In the genomic region with DNA sequence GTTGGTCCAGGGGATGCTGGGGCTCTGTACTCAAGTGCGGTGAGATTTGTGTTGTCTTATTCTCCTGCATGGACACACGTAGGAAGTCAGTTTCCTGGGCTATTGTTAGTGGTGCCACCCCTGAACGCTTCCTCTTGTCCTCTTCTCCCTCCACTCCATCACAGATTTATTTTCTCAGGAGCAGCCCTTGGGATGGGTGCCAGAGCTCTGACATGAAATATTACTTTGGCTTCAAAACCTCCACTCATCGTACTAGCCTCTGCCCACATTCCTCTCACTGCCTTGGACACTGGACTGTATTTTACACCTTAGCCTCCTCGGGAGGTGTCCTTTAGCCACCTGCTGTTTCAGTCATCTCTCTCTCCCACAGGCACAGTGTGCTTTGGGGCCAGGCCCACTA, we compare ENCODE assay signal across 30 mouse cellular contexts.
DNase-seq lines count a peak whose midpoint lies in the region; ATAC-seq lines count a peak whose summit lies in the region.
"Had no signal": no experiment of that assay in that cellular context is flagged by ENCODE, and none has a peak within 500 bp of the region (broad histone marks: within the 10 kb centered on the region; RNA-seq: fewer than 3 reads in every experiment).

No protein-coding gene starts in this region.

- H3K9ac ChIP-seq in kidney, embryonic 16.5 days (replicated peaks; ENCODE audit: low read length) = no peak overlapping the region
- H3K9ac ChIP-seq: embryonic facial prominence, embryonic 13.5 days; forebrain, embryonic 15.5 days; heart, embryonic 13.5 days; hindbrain, embryonic 15.5 days; intestine, embryonic 15.5 days; limb, embryonic 15.5 days; liver, embryonic 13.5 days; midbrain, embryonic 13.5 days; neural tube, embryonic 13.5 days had no signal

- no peak overlapping the region for H3K4me2 ChIP-seq in kidney, embryonic 16.5 days (replicated peaks; ENCODE audit: low read depth, low read length)
- H3K4me2 ChIP-seq: embryonic facial prominence, embryonic 13.5 days; forebrain, embryonic 15.5 days; heart, embryonic 13.5 days; hindbrain, embryonic 15.5 days; intestine, embryonic 15.5 days; limb, embryonic 15.5 days; liver, embryonic 13.5 days; midbrain, embryonic 13.5 days; neural tube, embryonic 13.5 days had no signal

- H3K36me3 ChIP-seq in kidney, embryonic 16.5 days (ENCODE audit: insufficient read depth, low read length) = no peaks in the 10 kb centered on the region
- H3K36me3 ChIP-seq: embryonic facial prominence, embryonic 13.5 days; forebrain, embryonic 10.5 days; forebrain, embryonic 15.5 days; heart, embryonic 13.5 days; hindbrain, embryonic 10.5 days; hindbrain, embryonic 15.5 days; intestine, embryonic 15.5 days; limb, embryonic 10.5 days; limb, embryonic 15.5 days; liver, embryonic 13.5 days; midbrain, embryonic 13.5 days; neural tube, embryonic 13.5 days had no signal

- H3K4me3 ChIP-seq in kidney, embryonic 16.5 days (ENCODE audit: low read length) = no peak overlapping the region
- H3K4me3 ChIP-seq: embryonic facial prominence, embryonic 13.5 days; forebrain, embryonic 10.5 days; forebrain, embryonic 15.5 days; gastrocnemius, adult 2 months; heart, adult 2 months; heart, embryonic 13.5 days; hindbrain, embryonic 10.5 days; hindbrain, embryonic 15.5 days; intestine, embryonic 15.5 days; limb, embryonic 10.5 days; limb, embryonic 15.5 days; liver, embryonic 13.5 days; midbrain, embryonic 13.5 days; neural tube, embryonic 13.5 days had no signal

- DNase-seq in kidney, postnatal 14 days = peak; percentile 33
- peak; percentile 14 for DNase-seq in lung, postnatal 10 days
- DNase-seq in lung, adult 18-20 months = no peak
- DNase-seq in adrenal gland, postnatal 10 days = peak; percentile 73
- DNase-seq in left cerebral cortex, adult 18-20 months (ENCODE audit: low spot score in 2 of 2) = no peak
- DNase-seq: cerebellum, adult 18-20 months; cerebellum, postnatal 10 days; gastrocnemius, adult 2 months; heart, adult 2 months; layer of hippocampus, postnatal 36 days; liver, embryonic 13.5 days; right cerebral cortex, postnatal 4 days; thymus, adult 18-20 months; thymus, postnatal 25 days had no signal

- 0 out of 2 replicates have a peak, but pooled peaks cover 1% of the 10 kb centered on the region for H3K4me1 ChIP-seq in kidney, embryonic 16.5 days (ENCODE audit: insufficient read depth, low read length)
- H3K4me1 ChIP-seq: embryonic facial prominence, embryonic 13.5 days; forebrain, embryonic 15.5 days; heart, embryonic 13.5 days; hindbrain, embryonic 15.5 days; intestine, embryonic 15.5 days; limb, embryonic 15.5 days; liver, embryonic 13.5 days; midbrain, embryonic 13.5 days; neural tube, embryonic 13.5 days had no signal

- peaks cover 33% of the 10 kb centered on the region; the same call in 1 of the 2 replicates for H3K27me3 ChIP-seq in kidney, embryonic 16.5 days (ENCODE audit: insufficient read depth, low read length)
- H3K27me3 ChIP-seq: CH12.LX; forebrain, embryonic 15.5 days; intestine, embryonic 15.5 days had no signal

- 52% methylated on average over 5 of the region's 5 CpGs for WGBS in kidney, embryonic 16.5 days

- H3K9me3 ChIP-seq in kidney, embryonic 16.5 days (ENCODE audit: low read length) = no peaks in the 10 kb centered on the region
- H3K9me3 ChIP-seq: embryonic facial prominence, embryonic 13.5 days; forebrain, embryonic 10.5 days; forebrain, embryonic 15.5 days; heart, embryonic 13.5 days; hindbrain, embryonic 10.5 days; hindbrain, embryonic 15.5 days; intestine, embryonic 15.5 days; limb, embryonic 10.5 days; limb, embryonic 15.5 days; liver, embryonic 13.5 days; midbrain, embryonic 13.5 days; neural tube, embryonic 13.5 days had no signal

- no peak for ATAC-seq in kidney, embryonic 16.5 days (ENCODE audit: low FRiP score, low TSS enrichment)
- no peak for ATAC-seq in inflammation-experienced regulatory T-cells, adult 6 months
- ATAC-seq: forebrain, embryonic 15.5 days; intestine, embryonic 15.5 days; midbrain, embryonic 13.5 days had no signal

- no peak overlapping the region for H3K27ac ChIP-seq in kidney, embryonic 16.5 days (ENCODE audit: low read length)
- H3K27ac ChIP-seq: embryonic facial prominence, embryonic 13.5 days; forebrain, embryonic 10.5 days; forebrain, embryonic 15.5 days; gastrocnemius, adult 2 months; heart, adult 2 months; heart, embryonic 13.5 days; hindbrain, embryonic 10.5 days; hindbrain, embryonic 15.5 days; intestine, embryonic 15.5 days; limb, embryonic 10.5 days; limb, embryonic 15.5 days; liver, embryonic 13.5 days; macrophage; midbrain, embryonic 13.5 days; neural tube, embryonic 13.5 days; stomach, postnatal 0 days had no signal

Comparison
In these comparisons a context has a peak if more than half of its experiments do, and no peak if none do; other contexts are left out.
1. DNase-seq: peak in kidney, postnatal 14 days (single experiment), lung, postnatal 10 days (single experiment) and adrenal gland, postnatal 10 days (single experiment); none in lung, adult 18-20 months (0 of 2) and left cerebral cortex, adult 18-20 months (0 of 2).